Mouse (Mus musculus): ENCODE measurements around the gene Tmem167.

Tmem167 gene

DNA sequence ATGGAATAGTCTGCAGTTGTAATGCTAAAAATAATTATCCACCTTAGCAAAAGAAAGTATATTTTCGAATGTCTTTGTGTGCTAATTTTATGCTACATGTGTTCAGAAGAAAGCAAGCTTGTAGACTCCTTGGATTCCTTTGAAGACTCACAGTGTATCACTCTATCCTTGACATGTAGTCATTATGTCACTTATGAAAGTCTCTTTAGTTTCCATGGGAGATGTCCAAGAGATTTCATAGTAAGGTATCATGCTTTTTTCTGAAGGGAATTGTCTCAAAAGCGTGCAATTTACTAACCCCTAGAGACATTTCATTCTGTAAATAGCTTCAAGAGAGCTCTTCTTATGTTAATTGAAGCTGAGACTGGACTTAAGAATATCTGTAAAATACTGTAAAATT, 97.8 kb downstream of the Tmem167 start:
- no peak for DNase-seq

DNA sequence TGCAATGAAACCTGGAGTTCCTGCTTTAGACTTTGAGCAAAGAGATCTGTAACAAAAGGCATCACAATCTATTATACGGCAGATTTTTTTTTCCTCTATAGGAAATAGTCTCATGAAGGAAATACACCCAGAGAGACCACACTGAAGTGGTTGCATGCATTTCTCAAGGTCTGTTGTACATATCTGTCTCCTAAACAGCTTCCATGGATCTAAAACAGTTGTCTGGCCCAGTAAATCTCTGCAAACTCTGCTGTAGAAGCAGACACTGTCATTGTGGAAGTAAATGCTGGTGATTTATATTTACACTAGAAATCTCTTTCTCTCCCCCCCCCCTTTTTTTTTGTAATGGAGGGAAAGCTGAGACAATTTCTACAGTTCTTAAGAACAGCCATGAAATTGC, 99.1 kb downstream of the Tmem167 start:
- no peak for DNase-seq

DNA sequence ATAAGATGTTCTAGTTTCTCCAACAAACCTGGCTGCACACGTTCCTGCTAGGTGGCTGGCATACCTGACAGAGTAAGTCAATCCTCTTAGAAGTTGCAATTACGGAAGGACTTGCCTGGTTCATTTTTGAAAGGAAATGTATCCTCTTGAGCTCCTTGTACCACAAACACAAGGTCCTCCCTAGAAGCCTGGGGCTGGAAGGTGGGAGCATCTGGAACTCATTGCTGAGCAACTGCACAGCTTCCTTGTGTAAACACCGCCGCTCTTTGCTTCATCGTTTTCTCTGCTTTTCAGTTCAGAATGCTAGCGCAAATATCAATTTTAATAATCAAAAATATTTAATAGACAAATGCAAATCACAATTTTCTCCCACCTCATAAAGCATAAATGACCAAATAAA, 102.9 kb downstream of the Tmem167 start:
- DNase-seq = no peak

All from layer of hippocampus, adult 9-11 months (tissue).